Mouse (Mus musculus) spleen, adult 10 weeks (tissue): ENCODE measurements around the gene Dnaja4. TPM values are rescaled to one million over a fixed set of nuclear protein-coding genes. Genes with fewer than 3 reads are reported as not detected.

Experiments used
- polyA plus RNA-seq: library from polyadenylated mRNA; stranded (reverse); fragments of 350-450 nt; fragmentation: Illumina TruSeq; extraction: RNeasy Lipid Tissue Mini Kit (QIAGEN cat#74804); gene quantifications from one replicate; pipeline ENCODE4 v1.2.3, GENCODE M21; 2015; ENCODE audit warnings: low replicate concordance; ENCODE audit not compliant: insufficient read depth

Gene Dnaja4
- polyA plus RNA-seq = 12.0 TPM

DNA sequence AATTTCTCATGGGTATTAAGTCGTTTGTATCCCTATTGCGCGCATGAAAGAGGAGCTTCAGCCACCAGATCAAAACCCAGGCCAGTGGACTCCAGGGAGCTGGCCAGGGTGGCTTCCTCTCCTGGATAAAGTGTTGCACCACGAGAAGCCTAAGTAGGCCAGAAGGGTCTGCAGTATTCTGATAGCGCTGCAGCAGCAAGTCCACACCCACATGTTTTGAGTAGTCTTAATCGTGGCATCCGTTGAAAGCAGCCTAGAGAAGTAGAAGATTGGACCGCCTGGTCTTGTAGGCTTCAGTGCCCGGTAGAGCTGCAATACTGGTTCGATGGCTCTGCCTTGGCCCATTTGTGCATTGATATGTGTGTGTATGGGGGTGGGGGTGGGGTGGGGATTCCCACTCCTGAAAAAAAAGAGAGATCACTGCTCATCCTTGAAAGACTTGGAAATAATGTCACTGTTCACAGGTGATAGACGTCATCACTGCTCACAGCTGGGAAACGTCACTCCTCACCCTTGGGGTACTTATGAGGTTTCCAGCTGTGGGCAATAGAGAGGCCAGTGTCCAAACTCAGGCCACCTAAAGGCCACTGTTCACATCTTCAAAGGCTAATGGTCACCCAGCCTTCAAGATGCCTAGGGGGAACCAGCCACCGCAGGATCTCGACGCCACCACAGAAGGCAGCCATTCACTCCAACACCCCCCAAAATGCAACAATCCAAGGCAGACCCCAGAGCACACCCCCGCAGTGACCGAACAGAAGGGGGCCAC, at the start of gene Dnaja4:
TSS of gene Dnaja4 (plus strand) at position 556 of the 769 bp plus-strand sequence.

DNA sequence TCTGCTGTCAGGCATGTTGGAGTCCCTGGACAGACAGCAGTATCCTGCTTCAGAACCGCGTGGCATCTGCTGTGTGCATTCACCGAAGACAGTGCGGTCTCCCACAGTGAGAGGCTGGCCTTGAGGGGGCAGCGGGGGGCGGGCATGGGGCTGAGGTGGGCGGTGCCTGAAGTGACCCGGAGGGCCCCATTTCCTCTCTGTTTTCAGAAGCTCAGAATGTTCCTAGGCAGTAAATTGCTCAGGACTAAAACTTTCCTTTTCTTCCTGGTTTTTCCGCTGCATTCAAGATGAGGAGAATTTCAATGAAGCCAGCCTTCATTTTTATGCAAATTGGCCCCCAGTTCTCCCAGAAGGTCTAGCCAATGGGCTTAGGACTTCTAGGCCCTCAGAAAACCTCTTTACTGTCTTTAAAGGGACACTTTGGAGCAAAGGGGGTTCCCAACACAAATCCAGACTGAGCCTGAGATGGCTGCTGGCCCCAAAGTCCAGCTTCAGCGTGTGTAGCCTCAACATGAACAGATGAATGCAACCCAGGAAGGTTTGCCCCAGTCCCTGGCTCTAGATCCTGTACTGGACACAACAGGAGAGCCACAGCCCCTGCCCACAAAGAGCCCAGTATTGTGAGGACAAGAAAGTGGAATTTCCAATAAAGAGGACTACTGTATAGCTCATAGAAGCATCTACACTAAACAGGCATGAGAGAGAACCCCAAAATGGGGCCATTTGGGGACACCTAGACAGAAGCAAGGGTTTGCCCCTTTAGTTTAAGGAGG, 36.9 kb upstream of the Dnaja4 start, which contains the start of gene Acsbg1:
TSS of gene Acsbg1 (minus strand) at position 266 of the 773 bp plus-strand sequence.

DNA sequence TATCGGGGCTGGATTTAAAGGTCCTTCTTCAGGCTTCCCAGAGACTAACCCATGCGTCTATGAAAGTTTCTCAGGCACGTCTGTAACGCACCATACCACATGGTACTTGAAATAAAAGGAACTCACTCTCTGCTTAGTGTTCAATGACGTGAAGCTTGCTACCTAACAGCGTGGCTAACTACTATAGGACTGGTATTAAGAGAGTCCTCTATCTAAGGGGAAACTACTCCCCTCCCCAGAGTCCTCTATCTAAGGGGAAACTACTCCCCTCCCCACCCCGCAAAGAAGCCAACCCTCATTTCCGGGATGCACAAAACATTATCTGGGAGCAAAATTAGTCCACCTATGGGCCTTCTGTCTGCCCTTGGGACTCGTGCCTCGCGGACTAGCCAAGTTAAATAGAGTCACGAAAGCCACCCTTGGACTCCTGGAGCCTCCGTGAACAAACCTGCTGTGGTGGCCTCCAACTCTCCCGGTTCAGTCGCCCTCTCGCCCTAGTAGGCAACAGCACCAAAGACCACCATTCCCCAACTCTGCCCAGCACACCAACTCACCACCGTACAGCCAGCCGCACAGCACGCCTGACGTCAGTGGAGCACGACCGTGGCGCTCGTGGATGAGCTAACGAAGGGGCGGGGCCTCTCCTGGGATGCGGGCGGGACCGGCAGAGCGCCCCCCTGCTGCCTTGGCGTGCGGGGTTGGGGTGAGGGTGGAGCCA, 35.4 kb downstream of the Dnaja4 start, which contains the start of gene Wdr61:
TSS of gene Wdr61 (minus strand) at position 599 of the 718 bp plus-strand sequence.

DNA sequence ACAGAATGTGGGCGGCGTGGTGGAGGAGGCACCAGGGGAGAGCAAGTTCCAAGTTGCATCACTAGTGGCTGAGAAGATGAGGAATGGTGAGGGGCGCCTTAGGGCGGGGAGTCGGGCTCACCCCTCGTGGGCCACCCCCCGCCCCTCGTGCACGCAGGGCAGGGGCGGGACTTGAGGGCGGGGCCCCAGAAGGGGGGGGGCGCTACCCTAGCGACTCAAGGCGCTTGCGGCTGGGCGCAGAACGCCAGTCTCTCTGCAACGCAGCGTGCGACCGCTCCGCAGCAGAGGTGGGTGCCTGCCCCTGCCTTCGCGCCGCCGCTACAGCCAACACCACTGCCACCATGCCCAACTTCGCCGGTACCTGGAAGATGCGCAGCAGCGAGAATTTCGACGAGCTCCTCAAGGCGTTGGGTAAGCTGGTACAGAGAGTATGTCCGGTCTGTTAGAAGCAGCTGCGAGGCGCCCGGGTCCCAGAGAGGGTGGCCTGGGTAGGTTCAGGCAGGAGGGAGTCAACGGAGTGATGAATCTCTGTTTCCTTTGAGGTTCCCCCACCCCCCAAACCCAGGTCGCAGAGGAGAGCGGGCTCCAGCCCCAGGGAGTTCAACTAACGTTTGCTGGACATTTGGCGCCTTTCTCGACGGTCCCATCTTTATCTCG, 66.0 kb downstream of the Dnaja4 start, which contains the start of gene Crabp1:
TSS of gene Crabp1 (plus strand) at position 188 of the 657 bp plus-strand sequence.

Other genes with a start within 250 kb of the Dnaja4 start
- 13.3 TPM for gene Dmxl2, start 197.2 kb upstream of the Dnaja4 start, polyA plus RNA-seq
- gene Sh2d7, start 159.9 kb upstream of the Dnaja4 start, polyA plus RNA-seq = not detected
- 3.6 TPM for gene Cib2, start 138.7 kb upstream of the Dnaja4 start, polyA plus RNA-seq
- 58.3 TPM for gene Idh3a, start 112.5 kb upstream of the Dnaja4 start, polyA plus RNA-seq
- 1.7 TPM for gene Acsbg1, start 37.0 kb upstream of the Dnaja4 start, polyA plus RNA-seq
- 71.1 TPM for gene Wdr61, start 35.6 kb downstream of the Dnaja4 start, polyA plus RNA-seq
- gene Crabp1, start 65.9 kb downstream of the Dnaja4 start, polyA plus RNA-seq = not detected
- 76.6 TPM for gene Ireb2, start 164.9 kb downstream of the Dnaja4 start, polyA plus RNA-seq
- 1.8 TPM for gene Hykk, start 218.4 kb downstream of the Dnaja4 start, polyA plus RNA-seq